In the genomic region with DNA sequence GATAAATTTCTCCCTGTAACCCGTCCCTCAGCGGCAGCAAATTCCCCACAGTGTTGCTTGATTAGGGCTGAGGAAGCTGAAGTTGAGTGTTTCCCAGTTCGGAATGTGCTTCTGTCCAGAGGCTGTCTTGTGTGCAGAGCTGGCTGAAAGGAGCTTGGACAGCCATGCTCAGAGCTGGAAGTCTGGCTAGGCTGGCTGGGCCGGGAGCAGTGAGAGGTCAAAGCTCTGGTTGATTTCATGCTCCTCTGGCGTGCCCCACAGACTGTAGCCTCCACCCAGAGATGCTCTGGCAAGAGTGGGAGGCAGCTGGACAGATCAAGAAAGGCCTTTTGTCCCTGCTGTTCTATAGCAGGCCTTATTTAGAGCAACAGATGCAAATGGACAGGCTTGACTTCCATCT, we compare ENCODE assay signal across 8 mouse cellular contexts.
A peak's percentile ranks its signal among the peaks of the same experiment; 100 is the strongest.
DNase-seq lines count a peak whose midpoint lies in the region; ATAC-seq lines count a peak whose summit lies in the region.

No protein-coding gene starts in this region.

- no peaks in the 10 kb centered on the region for H3K36me3 ChIP-seq in liver, embryonic 11.5 days (ENCODE audit: control insufficient read depth, insufficient read depth, low read length)
- H3K36me3 ChIP-seq in embryonic facial prominence, embryonic 12.5 days, result no peaks in the 10 kb centered on the region
- no peaks in the 10 kb centered on the region for H3K36me3 ChIP-seq in heart, embryonic 13.5 days
- H3K36me3 ChIP-seq in neural tube, embryonic 14.5 days (ENCODE audit: control insufficient read depth, insufficient read depth, low read length), result no peaks in the 10 kb centered on the region

- no peak for ATAC-seq in liver, embryonic 11.5 days (replicated peaks; ENCODE audit: low FRiP score)
- ATAC-seq in embryonic facial prominence, embryonic 12.5 days (ENCODE audit: insufficient number of reproducible peaks, insufficient read depth, low FRiP score, low TSS enrichment), result 0 out of 2 replicates have a peak, but pooled peaks have one; percentile 6
- ATAC-seq in heart, embryonic 13.5 days (ENCODE audit: extremely low read depth, insufficient number of reproducible peaks, low FRiP score, low TSS enrichment), result no peak
- peak; percentile 73; the same call in 1 of the 2 replicates for ATAC-seq in neural tube, embryonic 14.5 days (ENCODE audit: low read depth)
- no peak for ATAC-seq in monocyte, adult 5-6 weeks (replicated peaks; ENCODE audit: insufficient number of reproducible peaks, low FRiP score, low TSS enrichment, poor library complexity, severe bottlenecking)

- H3K4me1 ChIP-seq in liver, embryonic 11.5 days (replicated peaks; ENCODE audit: control insufficient read depth, insufficient read depth, low read length), result no peaks in the 10 kb centered on the region; the same call in 1 of the 2 replicates
- H3K4me1 ChIP-seq in embryonic facial prominence, embryonic 12.5 days, result peaks cover 3% of the 10 kb centered on the region; the same call in 1 of the 2 replicates
- H3K4me1 ChIP-seq in heart, embryonic 13.5 days, result peaks cover 14% of the 10 kb centered on the region
- 0 out of 2 replicates have a peak, but pooled peaks cover 3% of the 10 kb centered on the region for H3K4me1 ChIP-seq in neural tube, embryonic 14.5 days (ENCODE audit: control insufficient read depth, insufficient read depth, low read length)

- no peak overlapping the region for H3K9ac ChIP-seq in liver, embryonic 11.5 days (ENCODE audit: low read depth, low read length)
- H3K9ac ChIP-seq in embryonic facial prominence, embryonic 12.5 days, result no peak overlapping the region
- no peak overlapping the region for H3K9ac ChIP-seq in heart, embryonic 13.5 days
- H3K9ac ChIP-seq in neural tube, embryonic 14.5 days (replicated peaks; ENCODE audit: low read depth, low read length), result no peak overlapping the region

- H3K27ac ChIP-seq in liver, embryonic 11.5 days (ENCODE audit: low read depth, low read length), result no peak overlapping the region
- H3K27ac ChIP-seq in embryonic facial prominence, embryonic 12.5 days, result 0 out of 2 replicates have a peak overlapping the region, but pooled peaks have one; percentile 11
- H3K27ac ChIP-seq in heart, embryonic 13.5 days (replicated peaks), result peak overlapping the region; percentile 75
- H3K27ac ChIP-seq in neural tube, embryonic 14.5 days (ENCODE audit: low read depth, low read length), result no peak overlapping the region

- intact Hi-C loops in left cerebral cortex, postnatal 4 days (cut with DNase I), result no loop called here

- H3K9me3 ChIP-seq in liver, embryonic 11.5 days (ENCODE audit: control insufficient read depth, low read length), result no peaks in the 10 kb centered on the region
- no peaks in the 10 kb centered on the region for H3K9me3 ChIP-seq in embryonic facial prominence, embryonic 12.5 days
- H3K9me3 ChIP-seq in heart, embryonic 13.5 days, result peaks cover 7% of the 10 kb centered on the region; the same call in 1 of the 2 replicates
- no peaks in the 10 kb centered on the region for H3K9me3 ChIP-seq in neural tube, embryonic 14.5 days (ENCODE audit: control insufficient read depth, low read length)

- DNase-seq in liver, result peak; percentile 15
- no peak for DNase-seq in liver, embryonic 11.5 days (ENCODE audit: low spot score)
- DNase-seq in left cerebral cortex, postnatal 4 days, result peak; percentile 50
- no peak for DNase-seq in frontal cortex, postnatal 10 days (ENCODE audit: low spot score in 2 of 2)

- H3K4me3 ChIP-seq in liver, embryonic 11.5 days (ENCODE audit: low read depth, low read length), result no peak overlapping the region
- H3K4me3 ChIP-seq in embryonic facial prominence, embryonic 12.5 days, result no peak overlapping the region
- H3K4me3 ChIP-seq in heart, embryonic 13.5 days, result no peak overlapping the region
- H3K4me3 ChIP-seq in neural tube, embryonic 14.5 days (ENCODE audit: low read depth, low read length), result no peak overlapping the region

- H3K27me3 ChIP-seq in liver, embryonic 11.5 days (replicated peaks; ENCODE audit: control insufficient read depth, insufficient read depth, low read length), result no peaks in the 10 kb centered on the region
- no peaks in the 10 kb centered on the region for H3K27me3 ChIP-seq in embryonic facial prominence, embryonic 12.5 days
- H3K27me3 ChIP-seq in heart, embryonic 13.5 days (replicated peaks), result no peaks in the 10 kb centered on the region
- no peaks in the 10 kb centered on the region for H3K27me3 ChIP-seq in neural tube, embryonic 14.5 days (ENCODE audit: control insufficient read depth, insufficient read depth, low read length)

- no peak overlapping the region for H3K4me2 ChIP-seq in liver, embryonic 11.5 days
- no peak overlapping the region for H3K4me2 ChIP-seq in embryonic facial prominence, embryonic 12.5 days (replicated peaks)
- peak overlapping the region; percentile 15 for H3K4me2 ChIP-seq in heart, embryonic 13.5 days
- no peak overlapping the region for H3K4me2 ChIP-seq in neural tube, embryonic 14.5 days (ENCODE audit: low read depth, low read length)

- 60% methylated on average over 5 of the region's 5 CpGs for WGBS in liver, embryonic 11.5 days
- WGBS in embryonic facial prominence, embryonic 12.5 days, result 42% methylated on average over 5 of the region's 5 CpGs
- 21% methylated on average over 5 of the region's 5 CpGs for WGBS in heart, embryonic 13.5 days
- 30% methylated on average over 5 of the region's 5 CpGs for WGBS in neural tube, embryonic 14.5 days

Comparison
In these comparisons a context has a peak if more than half of its experiments do, and no peak if none do; other contexts are left out.
1. DNase-seq: peak in liver (single experiment) and left cerebral cortex, postnatal 4 days (single experiment); none in liver, embryonic 11.5 days (single experiment) and frontal cortex, postnatal 10 days (0 of 2).
2. ATAC-seq: peak in embryonic facial prominence, embryonic 12.5 days (single experiment) and neural tube, embryonic 14.5 days (single experiment); none in liver, embryonic 11.5 days (single experiment), heart, embryonic 13.5 days (single experiment) and monocyte, adult 5-6 weeks (single experiment).
3. H3K27ac ChIP-seq: peak in embryonic facial prominence, embryonic 12.5 days (single experiment) and heart, embryonic 13.5 days (single experiment); none in liver, embryonic 11.5 days (single experiment) and neural tube, embryonic 14.5 days (single experiment).